Mouse (Mus musculus) right cerebral cortex, postnatal 4 days (tissue): ENCODE measurements around the gene Akap13.
"Not testable (repeated sequence)": the region's sequence is repeated elsewhere in the genome, so short reads cannot be mapped to it uniquely, and the experiment has no call there.

Source experiments
- DNase-seq: peaks from one replicate; pipeline ENCODE4 v3.0.0-alpha.2; 2022

Gene Akap13

GRCm38 (mm10) chr7:75609456-75610262, 154.3 kb downstream of the Akap13 start:
- no peak for DNase-seq

DNA sequence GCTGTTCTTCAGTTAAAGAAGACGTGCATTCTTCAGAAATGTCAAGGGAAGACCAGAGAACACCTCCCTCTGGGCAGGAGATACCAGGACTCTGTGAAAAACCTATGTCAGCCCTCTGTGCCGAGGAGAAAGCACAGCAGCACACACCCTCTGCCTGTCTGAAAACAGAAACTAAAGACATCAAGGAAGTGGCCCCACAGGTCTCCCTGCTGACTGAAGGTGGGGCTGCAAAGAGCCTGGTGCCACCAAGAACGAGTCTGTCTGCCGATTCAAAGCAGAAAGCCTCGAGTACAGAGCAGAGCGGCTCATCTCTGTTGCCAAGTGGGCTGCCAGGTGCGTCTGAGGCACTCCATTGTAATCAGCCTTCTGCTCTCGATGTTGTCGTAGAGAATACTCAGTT, 155.1 kb downstream of the Akap13 start:
- DNase-seq = no peak

DNA sequence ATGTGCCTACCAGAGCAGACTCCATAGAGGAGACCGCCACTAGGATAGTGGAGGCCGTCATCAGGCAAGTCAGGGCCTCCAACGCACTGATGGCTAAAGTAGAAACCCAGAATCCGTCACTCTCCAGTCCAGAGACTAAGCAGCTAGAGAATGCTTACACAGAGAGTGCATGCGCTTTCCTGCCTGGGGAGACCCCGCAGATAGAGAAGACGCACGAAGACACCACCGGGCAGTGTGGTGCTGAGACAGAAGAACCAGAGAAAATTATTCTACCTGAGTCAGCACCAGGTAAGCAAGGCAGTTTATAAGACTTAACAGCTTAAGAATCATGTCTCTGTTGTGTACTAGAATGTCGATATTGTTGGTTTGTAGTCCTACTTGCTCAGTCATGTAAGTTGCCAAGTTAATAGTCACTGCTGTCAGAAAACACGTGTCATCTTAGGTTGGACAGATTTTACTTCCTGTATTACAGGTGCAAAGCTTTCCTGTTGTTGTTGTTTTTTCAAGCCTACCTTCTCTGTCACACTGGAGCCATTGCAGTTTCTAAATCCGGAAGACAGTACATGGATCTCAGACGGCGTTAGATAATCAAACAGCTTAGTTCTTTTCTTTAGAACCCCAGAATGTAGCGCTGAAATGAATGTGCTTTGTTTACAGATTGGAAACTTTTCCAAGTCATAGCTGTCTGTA, 156.1 kb downstream of the Akap13 start:
- no peak for DNase-seq

- no peak for DNase-seq
Observed at GRCm38 (mm10) chr7:75612000-75612682, 156.8 kb downstream of the Akap13 start.

- no peak for DNase-seq
Observed at GRCm38 (mm10) chr7:75612683-75613053, 157.3 kb downstream of the Akap13 start.

DNA sequence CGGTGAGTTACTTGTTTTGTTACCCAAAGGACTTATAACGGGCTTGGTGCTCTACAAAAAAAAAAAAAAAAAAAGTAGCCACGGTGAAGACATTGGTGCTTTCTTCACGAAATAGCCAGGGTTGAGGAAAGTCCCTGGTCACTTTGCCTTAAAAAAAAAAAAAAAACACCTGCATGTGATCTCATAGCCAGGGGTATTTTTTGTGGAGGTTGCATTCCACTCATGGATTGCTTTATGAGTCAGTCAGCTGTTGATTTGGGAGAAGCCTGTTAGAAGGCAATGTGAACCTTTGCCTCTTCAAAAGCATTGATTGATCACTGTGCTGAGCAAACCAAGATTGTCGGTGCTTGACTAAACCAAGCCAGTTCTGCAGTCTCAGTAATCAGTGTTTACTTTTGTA, 157.9 kb downstream of the Akap13 start:
- no peak for DNase-seq

- DNase-seq = no peak
Observed at GRCm38 (mm10) chr7:75614826-75615225, 159.5 kb downstream of the Akap13 start.

DNA sequence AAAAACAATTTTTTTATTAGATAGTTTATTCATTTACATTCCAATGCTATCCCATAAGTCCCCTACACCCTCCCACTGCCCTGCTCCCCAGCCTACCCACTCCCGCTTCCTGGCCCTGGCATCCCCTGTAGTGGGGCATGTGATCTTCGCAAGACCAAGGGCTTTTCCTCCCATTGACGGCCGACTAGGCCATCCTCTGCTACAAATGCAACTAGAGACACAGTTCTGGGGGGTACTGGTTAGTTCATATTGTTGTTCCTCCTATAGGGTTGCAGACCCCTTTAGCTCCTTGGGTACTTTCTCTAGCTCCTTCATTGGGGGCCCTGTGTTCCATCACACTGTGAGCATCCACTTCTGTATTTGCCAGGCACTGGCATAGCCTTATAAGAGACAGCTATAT, 161.9 kb downstream of the Akap13 start:
- not testable (repeated sequence) for DNase-seq

GRCm38 (mm10) chr7:75618699-75619098, 163.4 kb downstream of the Akap13 start:
- no peak for DNase-seq

GRCm38 (mm10) chr7:75619875-75620274, 164.5 kb downstream of the Akap13 start:
- no peak for DNase-seq

DNA sequence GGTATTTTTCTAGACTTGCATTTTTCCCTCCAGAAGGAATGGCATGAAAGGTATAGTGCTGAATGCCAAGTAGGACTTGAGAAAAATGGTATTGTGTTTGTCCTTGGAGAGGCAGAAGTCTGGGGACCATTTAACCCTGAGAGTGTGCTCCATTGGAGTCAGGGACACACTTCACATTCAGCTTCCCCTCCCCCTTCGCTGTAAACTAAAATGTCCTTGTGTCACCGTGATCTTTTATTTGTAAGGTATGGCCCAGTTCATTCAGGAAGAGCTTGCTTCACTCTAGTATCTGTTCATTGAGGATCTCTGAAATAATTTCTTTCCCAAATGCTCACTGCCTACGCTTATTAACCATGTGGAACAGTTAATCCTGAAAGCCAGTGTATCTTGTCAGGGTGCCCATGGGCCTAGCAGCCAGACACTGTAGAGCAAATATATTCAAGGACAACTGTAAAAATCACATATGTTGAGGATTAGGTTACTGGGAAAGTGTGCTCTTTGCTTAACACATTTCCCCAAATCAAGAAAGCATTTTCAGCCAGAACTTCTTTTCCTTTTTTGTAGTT, 165.1 kb downstream of the Akap13 start:
- DNase-seq = no peak

DNA sequence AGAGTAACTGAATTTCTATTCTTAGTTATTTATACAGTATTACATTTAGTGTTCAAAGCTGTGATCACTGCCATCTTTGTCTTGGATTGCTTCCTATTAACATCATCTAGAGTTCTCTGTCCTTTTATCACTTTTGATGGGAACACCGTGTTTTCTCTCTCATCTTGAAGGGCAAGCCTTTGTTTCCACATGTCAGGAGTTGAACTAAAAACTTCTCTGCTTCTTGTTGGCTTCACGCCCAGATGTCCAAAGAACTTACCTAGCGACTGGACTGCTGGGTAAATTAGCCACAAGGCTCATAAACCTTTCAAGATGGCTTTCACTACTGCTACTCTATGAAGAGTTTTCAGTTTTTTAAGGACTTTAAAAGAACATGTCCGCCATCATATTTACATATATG, 165.6 kb downstream of the Akap13 start:
- no peak for DNase-seq

DNA sequence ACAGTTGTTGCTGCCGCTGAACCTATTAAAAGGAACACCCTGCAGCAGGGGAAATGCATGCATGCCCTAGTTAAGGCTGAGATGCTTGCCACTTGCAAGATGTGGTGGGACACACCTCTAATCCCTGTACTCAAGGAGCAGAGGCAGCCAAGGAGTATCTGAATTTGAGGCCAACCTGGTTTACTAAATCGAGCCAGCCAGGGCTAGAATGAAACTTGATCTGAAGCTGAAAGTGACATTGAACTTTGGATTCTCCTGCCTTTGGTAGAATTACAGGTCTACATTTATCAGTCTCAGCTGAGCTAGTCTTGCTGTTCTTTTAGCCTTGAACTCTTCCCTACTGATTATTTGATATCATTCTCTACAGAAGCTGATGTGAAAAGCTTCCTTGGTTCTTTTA, 172.5 kb downstream of the Akap13 start:
- DNase-seq = no peak

DNA sequence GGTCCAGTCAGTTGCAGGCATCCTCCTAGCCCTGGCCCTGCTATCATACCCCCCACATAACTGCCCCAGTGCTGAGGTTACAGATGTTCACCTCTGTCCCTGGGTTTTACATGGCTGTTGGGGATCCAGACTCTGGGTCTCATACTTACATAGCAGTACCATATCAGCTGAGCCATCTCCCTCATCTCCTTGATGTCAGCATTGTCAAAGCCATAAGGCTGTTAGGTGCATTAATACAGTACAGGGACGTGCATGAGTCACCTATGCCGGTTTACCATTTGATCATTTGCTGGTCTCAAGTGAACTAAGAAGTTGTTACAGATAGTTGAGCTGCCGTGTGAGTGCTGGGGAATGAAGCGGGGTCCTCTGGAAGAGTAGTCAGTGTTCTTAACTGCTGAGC, 174.3 kb downstream of the Akap13 start:
- DNase-seq = no peak

GRCm38 (mm10) chr7:75632941-75633340, 177.6 kb downstream of the Akap13 start:
- DNase-seq = no peak

DNA sequence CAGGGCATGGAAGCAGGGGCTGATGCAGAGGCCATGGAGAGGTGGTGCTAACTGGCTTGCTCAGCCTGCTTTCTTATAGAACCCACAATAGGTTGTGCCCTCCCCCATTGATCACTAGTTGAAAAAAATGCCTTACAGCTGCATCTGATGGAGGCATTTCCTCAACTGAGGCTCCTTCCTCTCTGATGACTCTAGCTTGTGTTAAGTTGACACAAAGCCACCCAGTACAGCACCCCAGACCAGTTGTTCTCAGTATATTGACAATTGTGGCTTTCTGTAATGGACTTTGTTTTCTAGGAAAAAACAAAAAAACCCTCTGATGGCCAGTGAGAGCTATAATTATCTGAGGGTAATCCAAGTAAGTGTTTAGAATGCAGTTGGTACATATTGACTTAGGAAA, 178.1 kb downstream of the Akap13 start:
- DNase-seq = no peak

DNA sequence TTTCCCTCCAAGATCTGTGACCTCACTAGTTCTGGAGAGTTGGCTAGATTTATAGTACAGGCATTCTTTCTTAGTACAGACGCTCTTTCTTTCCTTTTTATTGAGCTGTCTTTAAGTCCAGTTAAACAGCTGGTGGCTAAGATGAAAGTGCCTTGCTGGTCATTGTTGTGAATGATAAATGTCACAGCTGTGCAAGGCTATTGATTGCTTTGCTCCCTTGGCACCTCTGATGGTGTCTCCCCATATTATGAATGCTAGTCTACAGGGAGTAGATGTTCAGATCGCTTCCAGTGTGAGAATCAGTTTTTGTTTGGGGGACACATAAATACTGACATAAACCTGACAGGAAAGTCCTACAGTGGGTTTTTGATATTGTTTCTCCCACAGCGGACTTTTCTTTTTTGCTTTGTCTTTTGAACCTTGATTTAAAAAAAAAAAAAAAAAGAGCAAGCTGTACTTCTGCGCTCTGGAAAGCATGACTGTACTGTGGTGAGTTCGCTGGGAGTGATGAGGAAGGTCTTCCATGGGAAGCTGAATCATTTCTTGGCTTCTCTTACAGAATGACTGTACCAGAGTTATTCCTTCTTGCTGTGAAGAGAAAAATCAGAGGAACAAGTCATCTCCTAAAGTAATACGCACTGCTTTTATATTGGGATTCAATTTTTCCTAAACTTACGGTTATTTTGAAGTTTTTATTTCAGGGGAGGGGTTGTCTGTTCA, 178.6 kb downstream of the Akap13 start:
- DNase-seq = no peak

GRCm38 (mm10) chr7:75638769-75639168, 183.4 kb downstream of the Akap13 start:
- no peak for DNase-seq

GRCm38 (mm10) chr7:75639541-75639940, 184.2 kb downstream of the Akap13 start:
- DNase-seq = peak; percentile 69

DNA sequence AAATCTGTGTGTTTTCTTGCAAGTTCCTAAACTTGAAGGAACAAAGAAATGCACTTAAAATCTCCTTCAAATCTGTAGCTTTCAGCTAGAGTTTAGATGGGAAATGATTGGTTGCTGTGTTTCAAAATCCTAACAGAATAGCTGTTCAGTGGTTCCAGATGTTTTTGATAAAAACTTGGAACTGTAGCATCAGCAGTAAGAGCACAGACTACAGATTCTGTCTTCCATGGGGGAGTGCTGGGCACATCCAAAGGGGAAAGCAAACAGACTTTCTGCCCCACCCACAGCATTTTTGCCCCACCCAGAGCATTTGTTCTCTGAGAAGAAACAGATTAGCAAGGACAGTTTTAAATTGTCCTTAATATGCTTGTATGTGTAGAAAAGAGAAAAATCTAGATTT, 184.7 kb downstream of the Akap13 start:
- DNase-seq = no peak

- no peak for DNase-seq
Observed at GRCm38 (mm10) chr7:75640671-75641070, 185.3 kb downstream of the Akap13 start.

- no peak for DNase-seq
Observed at GRCm38 (mm10) chr7:75641415-75642177, 186.3 kb downstream of the Akap13 start.
